Mouse (Mus musculus) embryonic stem cell, embryonic (primary cell): Measurements from ENCODE around the gene Nmnat2.

Experiments
- CTCF ChIA-PET, 4 experiments: fragments of 300-600 bp in 2 of 4; fragments of 350-600 bp in 2 of 4; sonication (Branson Sonifier 250); formaldehyde crosslinking; loops; one replicate each; lab custom pipeline; 2022; ENCODE audit warnings: inconsistent platforms in 2 of 4; lab: Charles Lee
- POLR2A ChIA-PET, 4 experiments: fragments of 300-600 bp in 2 of 4; fragments of 350-600 bp in 2 of 4; sonication (Branson Sonifier 250); formaldehyde crosslinking; loops; one replicate each; lab custom pipeline; 2022; ENCODE audit warnings: antibody characterized with exemption in 4 of 4, inconsistent platforms in 1 of 4; lab: Charles Lee

Nmnat2 gene

DNA sequence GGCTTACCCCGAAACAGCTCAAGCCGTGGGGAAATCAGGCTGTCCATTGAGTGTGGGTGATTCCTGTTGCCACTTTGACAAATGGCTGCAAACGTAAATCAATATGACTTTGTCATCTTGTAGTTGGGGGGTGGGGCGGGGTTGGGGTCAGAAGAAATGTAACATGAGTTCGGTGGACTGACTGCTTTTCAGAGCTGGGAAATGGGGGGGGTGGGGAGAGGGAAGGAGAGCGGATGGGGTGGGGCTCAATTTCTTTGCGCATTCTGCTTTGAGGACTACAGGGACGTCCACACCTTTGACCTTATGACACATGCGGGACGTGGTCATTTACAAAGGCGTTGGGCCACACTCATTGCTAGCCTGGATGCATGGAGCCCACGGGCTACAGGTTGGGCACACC lies 77.2 kb downstream of the Nmnat2 start:
- ChIA-PET CTCF (interaction anchor here in 3 of 4 experiments (0.5 to 1.5 kb wide), 13 partner anchors 8 to 941 kb away, joined by 3 to 9 read pairs (median 4); no protein-coding TSS in a partner anchor), POLR2A (interaction anchor here (0.5 to 17.2 kb wide), 70 partner anchors 8 to 539 kb away, joined by 3 to 221 read pairs (median 4); partner anchors contain the start of gene Lamc1 (in 1 of the 4))

DNA sequence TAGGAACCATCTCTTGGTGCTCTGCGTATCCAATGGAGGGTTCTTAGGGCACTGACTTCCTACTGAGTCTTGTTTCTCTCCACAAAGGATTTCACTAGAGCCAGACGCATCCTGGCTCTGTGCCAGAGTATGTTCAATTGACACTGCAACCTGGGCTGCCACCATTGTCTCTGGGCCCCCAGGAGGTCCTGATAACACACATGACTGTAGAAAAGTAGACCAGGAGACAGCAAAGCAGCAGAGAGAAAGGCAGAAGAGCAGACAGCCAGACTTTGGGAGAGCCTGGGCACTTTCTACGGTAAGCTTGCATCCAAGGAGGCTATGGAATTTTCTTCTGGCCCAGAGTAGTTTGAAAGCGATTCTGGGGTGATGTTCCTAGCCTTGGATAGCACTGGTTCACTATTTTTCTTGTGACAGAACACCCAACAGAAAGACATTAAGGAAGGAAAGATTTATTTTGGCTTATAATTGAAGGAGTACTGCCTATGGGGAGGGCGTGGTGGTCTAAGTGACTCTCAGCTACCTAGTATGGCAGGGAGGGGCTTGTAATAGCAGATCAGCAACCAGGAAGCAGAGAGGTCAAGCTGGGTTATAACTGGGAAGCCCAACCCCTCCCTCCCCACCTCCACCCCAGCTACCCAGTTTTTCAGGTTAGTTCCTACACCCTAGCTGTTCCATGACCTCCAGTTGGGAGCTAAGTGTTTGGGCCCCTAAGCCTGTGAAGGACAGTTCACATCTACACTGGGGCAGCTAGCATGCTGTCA lies 78.5 kb downstream of the Nmnat2 start:
- POLR2A ChIA-PET: interaction anchor here (0.6 to 17.2 kb wide), 27 partner anchors 10 to 455 kb away, joined by 3 to 221 read pairs (median 4); partner anchors contain the start of gene Lamc1 (in 1 of the 4)
- CTCF ChIA-PET: interaction anchor here (0.5 to 1.2 kb wide), 8 partner anchors 14 to 68 kb away, joined by 3 to 10 read pairs (median 3); no protein-coding TSS in a partner anchor

DNA sequence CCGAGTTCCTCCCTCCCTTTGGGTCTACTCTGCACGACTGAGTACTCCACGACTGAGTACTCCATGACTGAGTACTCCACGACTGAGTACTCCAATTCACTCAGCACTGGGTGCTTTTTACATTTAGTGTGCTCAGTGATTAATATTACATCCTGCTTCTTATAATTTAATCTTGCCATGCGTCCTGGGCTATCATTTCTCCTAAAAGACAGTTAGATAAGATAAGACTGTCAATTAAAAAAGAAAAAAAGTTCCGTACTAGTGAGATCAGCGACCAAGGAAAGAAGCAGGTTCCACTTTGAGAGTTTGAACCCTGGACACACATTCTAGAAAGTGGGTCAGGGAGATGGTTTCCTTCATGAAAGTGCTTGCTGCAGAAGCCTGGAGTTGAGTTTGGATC lies 79.3 kb downstream of the Nmnat2 start:
- POLR2A ChIA-PET: interaction anchor here (0.6 to 17.2 kb wide), 19 partner anchors 11 to 454 kb away, joined by 3 to 221 read pairs (median 4); partner anchors contain the start of gene Lamc1 (in 1 of the 4)
- CTCF ChIA-PET: interaction anchor here (0.5 to 1.2 kb wide), 5 partner anchors 17 to 67 kb away, joined by 3 to 10 read pairs (median 3); no protein-coding TSS in a partner anchor

DNA sequence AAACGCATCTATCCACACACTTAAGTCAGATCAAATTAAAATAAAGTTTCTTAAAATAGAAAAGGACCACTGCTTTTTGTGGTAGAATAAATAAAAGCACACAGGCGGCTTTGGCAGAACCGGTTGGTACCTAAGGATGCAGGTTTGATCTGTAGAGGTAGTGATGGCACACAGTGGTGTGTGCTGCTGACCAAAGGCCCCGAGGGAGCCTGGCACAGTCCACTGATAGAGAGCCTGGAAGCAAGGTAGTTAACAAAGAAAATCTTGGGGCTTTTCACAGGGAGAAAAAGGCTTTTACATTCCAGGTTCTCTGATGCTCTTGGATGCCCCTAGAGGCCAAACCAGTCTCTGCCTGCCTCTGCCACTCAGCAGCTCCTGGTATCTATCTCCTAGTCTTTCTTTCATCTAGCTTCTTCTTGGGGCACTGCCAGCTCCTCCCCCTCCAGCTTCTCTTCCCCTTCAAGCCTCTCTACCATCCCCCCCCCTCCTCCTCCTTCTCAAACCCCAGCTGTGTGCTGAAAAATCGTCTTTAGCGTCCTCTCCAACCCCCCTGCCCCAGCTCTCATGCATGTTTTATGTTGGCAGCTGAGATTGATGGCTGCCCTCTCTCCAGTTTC lies 80.6 kb downstream of the Nmnat2 start:
- ChIA-PET POLR2A (interaction anchor here (0.6 to 17.2 kb wide), 21 partner anchors 9 to 380 kb away, joined by 3 to 221 read pairs (median 3); no protein-coding TSS in a partner anchor), CTCF (interaction anchor here (0.5 to 1.9 kb wide), 27 partner anchors 9 to 449 kb away, joined by 3 to 27 read pairs (median 3); no protein-coding TSS in a partner anchor)

DNA sequence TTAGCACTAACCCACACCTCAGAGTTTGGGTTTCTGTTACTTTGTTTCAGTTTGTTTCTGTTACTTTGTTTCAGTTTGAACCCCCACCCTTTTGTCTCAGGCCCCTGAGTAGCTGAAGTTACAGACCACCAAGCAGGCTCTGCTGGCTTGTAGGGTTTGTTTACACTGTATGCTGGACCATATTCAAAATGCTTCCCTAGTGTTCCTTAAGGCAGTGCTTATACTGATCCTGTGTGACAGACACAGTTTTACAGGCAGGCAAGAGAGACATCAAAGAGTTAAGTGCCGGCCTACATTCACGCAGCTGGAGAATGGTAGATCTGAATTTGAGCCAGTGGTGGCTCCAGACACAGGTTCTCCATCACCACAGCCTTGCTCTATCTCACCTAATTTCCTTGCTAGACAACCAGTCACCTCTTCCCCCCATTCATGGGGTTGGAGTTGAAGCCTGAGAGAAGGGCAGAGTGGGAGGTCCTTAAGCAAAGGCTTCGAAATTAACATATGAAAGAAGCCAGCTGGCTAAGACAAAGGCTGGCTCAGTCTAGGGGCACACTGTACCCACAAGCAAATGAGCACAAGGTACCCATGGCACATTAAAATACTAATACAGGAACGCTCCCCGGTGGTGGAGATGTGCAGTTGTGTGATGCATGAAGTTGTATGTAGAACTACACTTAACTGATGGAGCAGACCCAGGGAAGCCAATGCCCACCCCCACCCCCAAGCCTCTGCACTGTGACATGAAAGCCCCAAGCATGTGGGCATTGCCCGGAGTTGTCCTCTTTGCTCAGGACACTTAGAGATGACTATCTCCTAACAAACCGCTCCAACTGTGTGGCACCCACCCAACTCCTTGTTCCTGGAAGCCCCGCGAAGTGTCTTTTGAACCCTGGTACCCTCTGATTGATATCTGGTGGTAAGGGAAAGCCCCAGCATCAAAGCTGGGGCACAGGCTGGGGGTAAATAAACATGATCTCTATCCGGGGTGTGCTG lies 82.9 kb downstream of the Nmnat2 start:
- POLR2A ChIA-PET: interaction anchor here in 2 of 4 experiments (0.6 to 17.2 kb wide), 5 partner anchors 27 to 376 kb away, joined by 3 to 221 read pairs (median 3); no protein-coding TSS in a partner anchor
- CTCF ChIA-PET: interaction anchor here in 1 of 4 experiments (0.6 kb wide), 2 partner anchors 17 to 63 kb away, joined by 3 to 7 read pairs; no protein-coding TSS in a partner anchor

DNA sequence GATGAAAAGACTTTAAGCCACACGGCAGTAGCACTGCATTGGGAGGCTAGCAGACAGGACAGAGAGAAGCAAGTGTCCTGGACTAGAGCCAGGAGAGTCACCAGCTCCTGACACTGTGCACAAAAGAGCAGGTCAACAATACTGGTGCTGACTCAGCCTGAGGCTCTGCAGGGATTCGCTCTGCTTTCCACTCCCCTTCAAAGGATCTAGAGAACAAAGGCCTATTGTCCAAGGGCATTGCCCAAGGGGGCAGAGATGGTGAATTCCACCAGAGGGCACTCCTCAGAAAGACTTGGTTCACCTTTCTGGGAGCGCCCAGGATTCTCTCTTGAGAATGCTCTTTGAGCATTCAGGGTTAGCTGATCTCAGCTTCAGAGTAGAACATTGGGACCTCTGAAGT lies 85.3 kb downstream of the Nmnat2 start:
- ChIA-PET CTCF (interaction anchor here in 3 of 4 experiments (0.5 to 1.5 kb wide), 10 partner anchors 9 to 347 kb away, joined by 3 to 4 read pairs (median 4); no protein-coding TSS in a partner anchor), POLR2A (interaction anchor here in 3 of 4 experiments (0.6 to 17.2 kb wide), 27 partner anchors 8 to 454 kb away, joined by 3 to 221 read pairs (median 4); no protein-coding TSS in a partner anchor)

DNA sequence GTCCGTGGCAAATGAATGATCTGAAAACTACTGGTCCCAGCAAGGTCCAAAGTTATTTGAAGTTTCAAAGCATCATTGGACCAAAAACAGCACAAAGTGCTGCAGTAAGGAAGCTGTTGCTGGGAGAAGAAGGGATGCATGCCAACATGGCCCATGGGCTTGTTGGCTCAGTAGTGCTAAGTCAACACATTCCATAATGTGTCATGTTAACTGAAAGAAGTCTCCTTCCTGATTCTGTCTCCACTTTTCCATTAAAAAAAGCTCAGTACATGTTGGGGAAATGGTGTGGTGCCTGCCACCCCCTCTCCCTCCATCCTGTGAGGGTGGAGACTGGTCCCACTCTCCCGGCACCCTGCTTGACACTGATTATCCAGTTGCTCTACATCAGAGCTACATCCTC lies 86.3 kb downstream of the Nmnat2 start:
- CTCF ChIA-PET: interaction anchor here in 3 of 4 experiments (0.5 to 1.5 kb wide), 7 partner anchors 24 to 250 kb away, joined by 3 to 4 read pairs (median 3); no protein-coding TSS in a partner anchor
- POLR2A ChIA-PET: interaction anchor here in 3 of 4 experiments (0.8 to 17.2 kb wide), 11 partner anchors 9 to 335 kb away, joined by 3 to 221 read pairs (median 6); no protein-coding TSS in a partner anchor

DNA sequence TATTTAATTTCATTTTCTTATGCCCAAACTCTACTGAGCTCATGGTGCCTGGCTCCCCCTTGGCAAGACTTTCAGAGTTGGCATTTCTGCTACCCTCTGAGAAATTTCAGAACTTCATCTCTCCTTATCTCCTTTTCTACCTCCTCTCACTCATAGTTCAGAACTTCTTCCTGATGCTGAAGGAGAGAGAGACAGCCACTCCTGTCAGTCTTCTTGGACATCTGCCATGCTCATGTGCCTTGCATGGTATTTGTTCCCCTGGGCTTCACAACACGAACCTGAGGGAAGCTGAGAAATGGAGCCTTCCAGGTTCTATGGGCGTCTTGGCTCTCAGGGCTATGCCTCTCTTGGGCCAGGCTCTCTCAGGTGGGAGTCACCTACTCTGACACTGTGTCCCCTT lies 87.5 kb downstream of the Nmnat2 start:
- POLR2A ChIA-PET: interaction anchor here in 1 of 4 experiments (0.9 to 17.2 kb wide), 5 partner anchors 11 to 159 kb away, joined by 3 to 221 read pairs (median 7); no protein-coding TSS in a partner anchor

DNA sequence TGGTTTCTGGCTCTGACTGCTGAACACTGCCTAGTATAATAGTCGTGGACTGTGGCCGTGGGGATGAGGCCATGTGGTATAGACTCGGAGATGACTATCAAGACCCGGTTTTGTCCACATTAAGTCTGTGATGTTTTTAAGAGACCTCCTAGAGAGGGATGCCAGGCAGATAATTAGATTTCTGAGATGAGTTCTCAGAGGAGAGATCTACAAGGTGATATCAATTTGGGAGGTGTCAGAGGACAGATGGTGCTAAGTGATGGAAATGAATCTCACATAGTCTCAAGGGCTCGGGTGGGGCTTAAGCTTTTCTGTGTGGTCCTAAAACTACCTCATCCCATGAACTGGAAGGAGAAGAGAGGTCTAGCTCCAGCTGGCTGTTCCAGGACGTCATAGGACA lies 88.5 kb downstream of the Nmnat2 start:
- POLR2A ChIA-PET: interaction anchor here in 3 of 4 experiments (0.6 to 2.6 kb wide), 7 partner anchors 8 to 158 kb away, joined by 3 to 7 read pairs (median 3); no protein-coding TSS in a partner anchor

More for the DNA sequence above, 87.5 kb downstream of the Nmnat2 start:
- CTCF ChIA-PET: interaction anchor here in 2 of 4 experiments (0.6 to 1.6 kb wide), 2 partner anchors 11 to 276 kb away, joined by 4 read pairs; no protein-coding TSS in a partner anchor

DNA sequence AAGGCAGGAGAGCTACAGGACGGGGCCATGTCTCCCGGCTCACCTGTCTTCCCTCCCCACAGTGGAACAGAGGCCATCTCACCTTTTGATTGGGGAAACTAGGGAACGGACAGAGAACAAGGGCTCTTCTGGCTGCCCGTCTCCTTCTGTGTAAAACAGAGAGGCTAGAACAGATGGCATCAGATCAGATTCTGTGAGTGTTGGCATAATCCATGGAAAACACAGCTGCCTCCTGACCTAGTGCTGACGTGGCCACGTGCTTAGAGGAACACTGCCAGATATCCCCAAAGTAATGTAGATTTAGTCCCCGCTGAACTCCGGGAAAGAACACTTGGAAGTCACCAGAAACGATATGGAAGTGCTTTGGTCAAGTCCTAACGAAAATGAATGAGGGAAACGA lies 90.6 kb downstream of the Nmnat2 start:
- ChIA-PET POLR2A (interaction anchor here in 3 of 4 experiments (0.5 to 1.2 kb wide), 3 partner anchors 9 to 41 kb away, joined by 3 to 4 read pairs (median 4); no protein-coding TSS in a partner anchor), CTCF (interaction anchor here in 1 of 4 experiments (0.7 kb wide), 1 partner anchor 46 kb away, joined by 3 read pairs; no protein-coding TSS in a partner anchor)

More for the DNA sequence above, 88.5 kb downstream of the Nmnat2 start:
- CTCF ChIA-PET: interaction anchor here in 2 of 4 experiments (0.6 to 1.6 kb wide), 3 partner anchors 12 to 127 kb away, joined by 3 to 4 read pairs (median 3); no protein-coding TSS in a partner anchor

DNA sequence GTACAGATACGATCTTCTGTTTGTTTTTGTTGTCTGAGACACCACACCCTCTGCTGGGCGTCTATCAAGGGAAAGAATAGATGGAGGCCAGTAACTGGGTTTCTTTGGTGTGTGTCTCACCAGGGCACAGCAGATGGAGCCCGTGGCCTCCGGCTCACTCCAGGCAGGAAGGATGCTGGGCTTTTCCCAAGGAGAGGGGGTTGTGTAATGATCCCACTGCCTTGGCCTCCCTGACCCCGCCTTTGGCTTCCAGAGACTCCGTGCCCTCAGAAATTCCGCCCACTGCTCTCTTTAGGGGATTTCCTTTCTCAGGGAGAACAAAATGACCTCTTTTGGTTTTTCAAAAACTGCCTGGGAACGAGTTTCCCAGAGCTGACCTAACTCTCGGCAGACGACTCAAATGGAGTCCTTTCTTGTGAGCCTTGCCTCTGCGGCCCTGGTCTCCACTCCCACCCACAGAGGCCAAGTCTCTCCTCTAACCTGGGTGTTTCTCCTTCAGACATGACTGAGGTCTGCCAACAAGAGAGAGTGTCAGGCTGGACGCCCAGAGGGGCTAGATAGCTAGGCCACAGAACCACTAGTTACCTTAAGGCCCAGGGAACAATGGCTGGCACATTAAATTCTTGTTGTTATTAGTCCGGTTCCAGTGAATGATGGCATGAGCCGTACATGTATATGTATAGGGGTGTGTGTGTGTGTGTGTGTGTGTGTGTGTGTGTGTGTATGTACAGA lies 93.5 kb downstream of the Nmnat2 start:
- ChIA-PET POLR2A (interaction anchor here in 2 of 4 experiments (0.6 to 1.6 kb wide), 7 partner anchors 8 to 155 kb away, joined by 3 to 4 read pairs (median 3); no protein-coding TSS in a partner anchor), CTCF (interaction anchor here in 1 of 4 experiments (1.6 to 1.7 kb wide), 2 partner anchors 13 to 15 kb away, joined by 4 to 5 read pairs; no protein-coding TSS in a partner anchor)

DNA sequence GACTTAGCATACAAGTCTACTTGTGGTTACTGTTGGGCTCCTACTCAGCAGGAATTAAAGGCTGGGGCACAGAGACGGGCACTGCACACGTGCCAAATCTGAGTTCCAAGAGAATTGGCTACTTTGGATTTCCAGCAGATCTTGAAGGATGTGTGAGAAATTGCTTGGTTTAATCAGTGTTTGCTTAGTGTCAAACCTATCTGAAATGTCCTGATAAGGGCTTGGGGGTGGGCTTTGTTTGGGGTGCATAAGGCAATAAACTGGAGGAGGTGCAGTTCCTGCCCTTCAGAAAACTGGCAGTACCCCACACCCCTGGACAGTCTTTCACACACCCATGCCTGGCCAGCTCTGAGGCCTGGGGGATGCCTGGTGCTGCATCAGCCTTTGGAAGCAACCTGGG lies 94.7 kb downstream of the Nmnat2 start:
- POLR2A ChIA-PET: interaction anchor here in 3 of 4 experiments (0.5 to 1.8 kb wide), 7 partner anchors 9 to 259 kb away, joined by 3 to 7 read pairs (median 4); no protein-coding TSS in a partner anchor
- CTCF ChIA-PET: interaction anchor here in 2 of 4 experiments (0.6 to 1.0 kb wide), 2 partner anchors 42 to 283 kb away, joined by 3 to 4 read pairs; partner anchors contain the start of genes Arpc5 (in 1 of the 2) and Rgl1 (in 1 of the 2)

DNA sequence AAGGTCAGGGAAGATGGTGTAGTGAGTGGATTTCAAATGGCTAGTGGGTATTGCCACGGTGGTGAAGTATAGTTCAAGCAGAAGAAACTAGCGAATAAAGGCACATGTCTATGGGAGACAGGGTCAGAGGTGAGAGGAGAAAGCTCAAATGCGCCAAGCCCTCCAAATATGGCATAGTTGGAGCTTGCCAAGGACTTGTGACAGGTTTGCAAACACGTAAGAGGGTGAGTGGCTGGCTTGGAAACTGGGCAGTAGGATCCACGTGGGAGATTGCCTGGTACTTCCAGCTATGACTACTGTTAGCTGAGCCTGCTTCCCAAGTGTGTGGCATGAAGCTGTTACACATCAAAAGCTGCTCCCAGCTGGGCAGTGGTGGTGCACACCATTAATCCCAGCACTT lies 96.7 kb downstream of the Nmnat2 start:
- POLR2A ChIA-PET: interaction anchor here (0.5 to 1.8 kb wide), 17 partner anchors 11 to 252 kb away, joined by 3 to 16 read pairs (median 3); partner anchors contain the start of gene Nmnat2 (in 1 of the 4)
- CTCF ChIA-PET: interaction anchor here in 3 of 4 experiments (0.5 to 2.0 kb wide), 6 partner anchors 12 to 306 kb away, joined by 3 to 8 read pairs (median 3); no protein-coding TSS in a partner anchor

DNA sequence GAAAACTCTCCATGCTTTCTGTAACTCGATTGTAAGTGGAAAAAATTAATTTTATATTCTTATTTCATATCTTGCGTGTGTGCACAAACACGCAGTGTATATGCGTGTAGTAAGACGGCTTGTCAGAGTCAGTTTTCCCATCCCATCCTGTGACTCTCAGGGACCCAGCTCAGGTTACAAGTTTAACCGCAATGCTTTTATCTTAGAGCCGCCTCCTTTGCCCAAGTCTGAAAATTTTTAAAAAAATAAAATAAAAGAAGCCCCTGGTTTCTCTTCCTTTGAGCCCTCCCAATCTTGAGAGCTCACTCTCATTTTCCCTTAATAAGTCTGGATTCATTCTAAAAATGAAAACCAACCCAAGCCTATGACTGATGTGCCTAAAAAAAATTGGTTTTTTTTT lies 98.8 kb downstream of the Nmnat2 start:
- POLR2A ChIA-PET: interaction anchor here (0.5 to 2.2 kb wide), 17 partner anchors 11 to 1028 kb away, joined by 3 to 7 read pairs (median 4); no protein-coding TSS in a partner anchor
- CTCF ChIA-PET: interaction anchor here (0.6 to 1.1 kb wide), 5 partner anchors 19 to 549 kb away, joined by 3 to 4 read pairs (median 3); no protein-coding TSS in a partner anchor
